Mouse (Mus musculus) left cerebral cortex, adult 8-10 months (tissue): ENCODE measurements at regions not wholly inside any gene's neighbourhood (a gene's known extent, or its start where the extent isn't known, plus 50 kb on each side); places are given as distances from the start of the nearest gene placed in this dataset.
A peak's percentile ranks its signal among the peaks of the same experiment; 100 is the strongest.

ENCODE experiments used
- DNase-seq, 2 experiments: peaks; one replicate each; pipeline ENCODE4 v3.0.0; 2022; ENCODE audit warnings: low spot score in 2 of 2

GRCm38 (mm10) chr1:190067181-190067580 is 103.3 kb downstream of the Prox1 start:
- no peak for DNase-seq

DNA sequence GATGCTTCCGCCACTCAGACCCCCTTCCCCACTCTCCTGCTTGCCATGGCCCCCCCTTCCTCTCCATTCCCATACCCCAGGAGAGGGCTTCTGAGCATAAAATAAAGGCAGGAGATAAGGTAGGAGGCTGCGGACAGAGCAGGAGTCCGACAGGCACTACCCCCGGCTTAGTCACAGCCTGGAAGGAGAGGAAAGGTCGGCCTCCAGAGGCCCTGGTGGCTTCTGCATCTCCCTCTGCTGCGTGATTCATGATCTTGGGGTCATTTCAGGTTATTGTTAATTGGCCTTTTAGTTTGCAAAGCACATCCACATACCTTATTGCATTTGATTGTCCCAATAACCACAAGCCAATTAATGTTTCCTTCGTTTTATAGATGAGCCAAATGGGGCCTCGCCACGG is 104.1 kb downstream of the Prox1 start:
- no peak for DNase-seq

DNA sequence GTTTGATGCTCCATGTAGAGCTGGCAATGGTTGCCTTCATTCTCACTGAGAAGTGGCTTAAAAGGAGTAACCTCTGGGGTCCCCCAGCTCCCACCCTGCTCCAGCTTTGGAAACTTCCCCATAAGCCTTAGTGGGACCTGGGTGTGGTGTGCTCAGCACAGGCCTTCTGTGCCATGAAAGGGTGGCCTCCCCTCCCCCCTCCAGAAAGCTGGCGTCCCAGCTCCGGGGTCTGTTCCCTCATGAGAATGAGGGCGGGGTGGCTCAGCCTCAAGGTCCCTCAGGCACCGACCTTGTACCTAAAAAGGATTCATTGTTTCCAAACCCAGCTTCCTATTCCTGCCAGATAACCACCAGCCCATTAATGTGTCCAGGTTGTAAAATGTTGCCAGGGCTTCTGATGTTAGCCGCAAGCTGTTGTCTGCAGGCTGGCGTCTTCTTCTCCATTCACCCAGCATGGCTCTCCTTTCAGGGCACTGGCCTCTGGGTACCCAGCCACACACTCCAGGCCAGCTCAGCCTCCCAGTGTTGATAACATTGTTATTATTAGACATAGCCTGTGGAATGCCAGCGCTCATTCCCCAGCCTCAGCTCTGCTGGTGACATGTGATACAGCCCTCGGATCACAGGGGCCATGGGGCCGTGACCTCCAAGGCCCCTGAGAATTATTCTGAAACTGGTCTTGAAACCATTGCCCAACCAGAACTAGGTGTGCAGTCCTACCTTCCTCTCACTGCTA is 108.8 kb downstream of the Prox1 start:
- no peak for DNase-seq

DNA sequence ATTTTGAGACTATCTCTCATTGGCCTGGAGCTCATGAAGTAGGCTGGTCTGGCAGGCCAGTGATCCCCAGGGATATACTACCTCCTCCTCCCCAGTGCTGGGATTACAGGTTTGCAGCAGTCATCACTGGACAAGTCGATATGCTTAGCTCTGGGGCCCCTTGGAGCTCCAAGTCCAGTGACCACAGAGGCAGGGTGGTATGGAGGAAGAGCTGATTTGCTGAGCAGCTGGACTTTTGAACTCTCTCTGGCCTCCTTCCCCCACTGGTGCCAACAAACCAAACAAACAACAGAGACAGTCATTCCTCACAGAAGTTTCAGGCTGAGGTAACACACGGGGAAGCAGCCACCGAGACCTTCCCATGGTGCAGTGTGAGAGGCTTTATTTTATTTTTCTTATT is 111.5 kb downstream of the Prox1 start:
- DNase-seq: no peak

DNA sequence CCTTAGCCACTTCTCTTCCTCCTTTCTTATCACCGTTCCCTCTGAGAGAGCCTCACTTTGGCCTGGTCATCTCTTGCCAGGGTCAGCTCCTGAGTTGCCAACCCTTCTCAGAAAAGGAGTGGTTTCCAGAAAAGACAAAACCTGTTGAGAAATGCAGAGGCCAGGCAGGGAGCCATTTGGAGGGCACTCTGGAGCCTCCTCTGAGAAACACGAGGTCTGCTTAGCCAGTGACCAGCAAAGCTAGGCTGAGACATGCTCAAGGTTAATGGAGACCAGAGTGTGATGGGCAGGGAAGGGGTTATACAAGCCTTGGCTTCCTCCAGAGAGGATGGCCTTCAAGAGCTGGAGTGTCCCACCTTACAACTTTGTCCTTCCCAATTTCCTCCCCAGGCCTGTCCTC is 113.6 kb downstream of the Prox1 start:
- DNase-seq: no peak

- no peak for DNase-seq
Measured at GRCm38 (mm10) chr1:190051903-190052302, 118.6 kb downstream of the Prox1 start.

GRCm38 (mm10) chr1:190048521-190049170 is 121.9 kb downstream of the Prox1 start:
- DNase-seq: no peak

- no peak for DNase-seq
Measured at GRCm38 (mm10) chr1:190047201-190047600, 123.3 kb downstream of the Prox1 start.

- peak in 1 of 2 experiments; percentile 5 for DNase-seq
Measured at GRCm38 (mm10) chr1:190045797-190046196, 123.6 kb upstream of the Smyd2 start.

DNA sequence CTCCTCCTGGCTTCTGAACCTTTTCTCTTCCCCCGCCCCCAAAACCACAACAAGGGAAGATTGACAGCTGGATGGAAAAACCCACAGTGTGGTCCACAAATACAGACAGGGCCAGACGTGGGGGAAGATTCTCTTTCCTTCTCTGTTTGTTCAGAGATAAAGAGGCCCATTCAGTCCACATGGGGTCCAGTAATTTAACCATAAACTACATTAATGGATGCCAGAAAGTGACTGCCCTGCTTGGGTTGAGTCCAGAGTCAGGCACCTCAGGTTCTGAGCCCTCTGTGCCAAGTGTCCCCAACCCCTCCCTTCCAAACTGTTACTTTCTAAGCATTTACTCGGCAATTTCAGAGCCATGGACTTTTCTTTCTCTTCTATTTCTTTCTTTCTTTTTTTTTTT is 121.9 kb upstream of the Smyd2 start:
- DNase-seq: no peak

GRCm38 (mm10) chr1:190043156-190043555 is 121.0 kb upstream of the Smyd2 start:
- no peak for DNase-seq

DNA sequence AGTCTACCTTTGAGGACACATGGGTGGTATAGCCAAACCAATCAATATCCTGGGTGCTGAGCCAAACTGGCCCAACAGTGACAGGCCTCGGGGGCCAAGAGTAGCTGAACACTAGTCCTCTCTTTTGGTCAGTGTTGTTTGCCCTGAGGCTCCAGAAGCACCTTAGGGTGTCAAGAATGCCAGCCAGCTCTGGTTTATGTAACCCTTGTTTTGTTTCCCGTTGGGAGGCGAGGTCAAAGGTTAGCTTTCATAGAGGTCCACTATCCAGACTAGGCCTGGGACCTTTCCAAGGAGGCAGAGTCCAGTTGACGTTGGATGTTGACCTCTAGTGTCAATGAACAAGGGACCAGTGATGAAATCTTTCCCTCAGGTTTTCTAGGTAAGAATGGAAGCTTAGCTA is 120.0 kb upstream of the Smyd2 start:
- DNase-seq: no peak

- DNase-seq: no peak
Measured at GRCm38 (mm10) chr1:190041096-190041706, 119.0 kb upstream of the Smyd2 start.

- DNase-seq: no peak
Measured at GRCm38 (mm10) chr1:190038046-190038445, 115.9 kb upstream of the Smyd2 start.

DNA sequence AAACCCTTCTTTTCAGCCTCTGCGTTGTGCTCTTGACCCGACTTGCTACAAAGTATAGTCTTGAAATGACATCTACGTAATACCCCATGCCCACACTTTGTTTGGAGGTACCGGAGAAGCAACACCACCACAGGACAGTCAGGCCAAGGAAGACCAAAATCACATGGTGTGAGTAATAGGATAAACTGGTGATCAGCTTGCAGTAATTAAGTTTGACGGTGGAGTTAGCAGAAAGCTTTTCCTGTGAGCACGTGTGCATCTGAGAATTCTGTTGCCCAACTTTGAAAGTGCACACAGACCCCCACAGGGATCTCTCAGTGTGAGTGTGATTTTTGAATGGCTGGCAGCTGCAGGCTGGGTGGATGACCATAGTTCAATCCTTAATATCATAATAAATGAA is 114.6 kb upstream of the Smyd2 start:
- no peak for DNase-seq

DNA sequence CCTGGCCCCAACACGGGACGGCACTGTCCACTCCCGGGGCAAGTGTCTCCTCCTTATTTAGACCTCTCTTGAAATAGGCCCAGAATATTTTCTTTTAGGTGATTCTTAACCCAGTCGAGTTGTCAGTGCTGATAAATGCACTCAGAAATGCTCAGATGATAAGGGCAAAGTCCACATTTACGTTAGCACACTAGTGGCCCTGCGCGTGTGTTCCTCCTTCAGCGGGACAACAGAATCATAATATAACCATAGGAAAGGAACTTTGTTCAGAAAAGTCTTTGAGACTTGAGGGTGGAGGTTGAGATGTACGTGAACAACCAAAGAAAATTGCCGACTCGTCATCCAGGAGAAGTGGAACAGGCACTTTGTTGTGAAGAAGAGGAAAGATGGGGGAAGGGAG is 113.8 kb upstream of the Smyd2 start:
- DNase-seq: no peak

- no peak for DNase-seq
Measured at GRCm38 (mm10) chr1:190034091-190034490, 111.9 kb upstream of the Smyd2 start.

DNA sequence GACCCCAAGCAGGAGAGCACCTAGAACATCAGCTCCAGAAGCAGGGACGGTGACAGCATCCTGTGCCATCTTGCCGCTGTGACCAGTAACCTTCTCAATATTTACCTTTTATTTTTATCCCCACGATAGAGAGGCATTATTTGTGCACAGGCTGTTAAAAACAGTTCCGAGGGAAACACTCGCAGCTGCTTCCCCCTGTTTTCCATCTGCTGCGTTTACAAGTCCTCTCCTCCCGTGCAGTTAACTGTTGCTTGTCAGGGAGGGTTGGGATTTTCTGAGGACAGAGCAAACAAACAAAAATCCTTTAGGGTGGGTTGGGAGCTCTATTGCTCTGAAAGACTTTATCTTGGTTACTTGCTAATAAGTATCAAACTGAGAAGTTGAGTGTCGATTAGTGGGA is 105.4 kb upstream of the Smyd2 start:
- DNase-seq: no peak

DNA sequence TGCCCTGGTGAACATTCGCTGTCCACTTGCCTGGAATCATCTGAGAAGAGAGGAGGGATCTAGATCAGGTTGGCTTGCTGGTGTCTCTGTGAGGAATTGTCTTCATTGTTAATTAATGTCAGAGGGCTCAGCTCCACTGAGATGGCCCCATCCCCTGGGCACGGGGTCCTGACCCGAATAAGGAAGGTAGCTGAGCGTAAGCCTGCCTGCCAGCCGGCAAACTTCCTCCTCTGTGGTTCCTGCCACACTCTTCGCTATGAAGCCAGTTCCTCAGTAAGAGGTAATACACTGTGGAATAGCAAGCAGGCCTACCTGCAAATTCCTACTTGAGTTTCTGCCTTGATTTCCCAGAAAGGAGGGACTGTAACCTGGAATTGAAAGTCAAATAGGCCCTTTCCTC is 87.3 kb upstream of the Smyd2 start:
- no peak for DNase-seq

- DNase-seq: no peak
Measured at GRCm38 (mm10) chr1:190007271-190007670, 85.1 kb upstream of the Smyd2 start.

DNA sequence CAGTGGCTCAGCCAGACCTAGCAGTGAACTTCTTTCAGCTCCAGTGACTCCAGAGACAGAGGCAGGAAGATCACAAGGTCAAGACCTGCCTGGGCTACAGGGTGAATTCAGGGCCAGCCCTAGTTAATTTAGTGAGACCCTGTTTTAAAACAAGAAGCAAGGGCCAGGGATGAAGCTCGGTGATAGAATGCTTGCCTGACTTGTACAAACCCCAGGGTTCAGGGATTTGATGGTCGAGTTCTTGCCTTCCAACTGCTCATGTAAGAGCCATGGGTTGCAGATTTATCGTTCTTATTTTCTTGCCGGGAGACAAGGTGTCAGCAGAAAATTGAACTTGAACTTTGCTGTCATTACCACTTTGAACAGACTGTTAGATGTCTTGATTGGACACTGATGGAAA is 78.9 kb upstream of the Smyd2 start:
- DNase-seq: no peak

- no peak for DNase-seq
Measured at GRCm38 (mm10) chr1:189993706-189994105, 71.5 kb upstream of the Smyd2 start.

- no peak for DNase-seq
Measured at GRCm38 (mm10) chr1:189993221-189993620, 71.1 kb upstream of the Smyd2 start.
